Mouse (Mus musculus) E14TG2a.4 (cell line): ENCODE results near the gene Mrap.

Source experiments
- CTCF ChIP-seq: conservative IDR thresholded peaks from 2 replicates; pipeline ENCODE4 v1.5.1; 2014; ENCODE audit warnings: low read length
- POU5F1 ChIP-seq: IDR thresholded peaks from 2 replicates; pipeline ENCODE4 v1.6.1; 2014; ENCODE audit warnings: low read length, borderline replicate concordance

DNA sequence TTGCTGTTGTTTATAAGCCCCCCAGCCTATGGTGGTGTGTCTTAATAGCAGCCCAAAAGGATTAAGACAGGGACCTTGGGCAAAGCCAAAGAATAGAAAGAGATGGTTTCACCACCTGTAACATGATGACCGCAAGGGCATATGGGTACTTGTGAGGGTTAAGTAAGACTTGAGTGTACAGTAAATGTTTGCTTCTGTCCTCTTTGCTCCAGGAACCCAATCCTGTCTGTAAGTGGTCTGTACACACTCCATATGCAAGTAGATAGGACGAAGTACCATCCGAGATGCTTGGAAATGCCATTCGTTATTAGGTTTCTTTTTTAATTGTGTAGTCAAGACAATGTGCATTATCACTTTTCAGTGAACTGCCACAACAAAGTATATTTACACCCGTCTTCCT, 44.4 kb upstream of the Mrap start:
- TF ChIP-seq CTCF (no peak), POU5F1 (no peak)
